Mouse (Mus musculus) ovary, postnatal 14 days (tissue): ENCODE results near the gene Nicn1.

ENCODE experiments used
- DNase-seq: peaks from one replicate; pipeline ENCODE4 v3.0.0; 2022; ENCODE audit warnings: low spot score

Gene Nicn1

DNA sequence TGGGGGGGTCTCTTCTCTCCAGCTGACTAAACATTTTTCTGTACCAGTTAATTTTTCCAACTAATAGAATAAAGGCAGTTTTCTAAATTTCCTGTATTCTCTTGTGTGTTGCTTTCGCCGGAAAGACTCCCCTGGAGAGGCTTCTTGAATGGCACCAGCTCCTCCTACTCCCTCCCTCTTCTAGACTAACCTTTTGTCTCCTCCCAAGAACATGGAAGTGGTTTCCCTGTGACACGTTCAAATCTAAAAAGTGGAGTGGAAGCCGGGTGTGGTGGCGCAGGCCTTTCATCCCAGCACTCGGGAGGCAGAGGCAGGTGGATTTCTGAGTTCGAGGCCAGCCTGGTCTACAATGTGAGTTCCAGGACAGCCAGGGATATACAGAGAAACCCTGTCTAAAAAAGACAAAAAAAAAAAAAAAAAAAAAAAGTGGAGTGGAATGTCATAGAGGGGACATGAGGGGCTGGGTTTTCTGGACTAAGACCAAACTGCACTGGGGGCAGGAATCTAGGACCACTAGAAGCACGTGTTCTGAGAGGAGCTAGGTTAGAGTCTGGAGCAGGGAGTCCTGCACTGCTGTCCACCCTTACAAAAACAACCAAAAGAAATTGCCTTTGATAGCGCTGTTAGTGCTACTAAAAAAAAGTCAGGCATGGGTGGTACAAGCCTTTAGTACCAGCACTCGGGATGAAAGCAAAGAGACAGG is 47.8 kb downstream of the Nicn1 start:
- no peak for DNase-seq

GRCm38 (mm10) chr9:108338551-108338885 is 48.3 kb downstream of the Nicn1 start:
- DNase-seq: no peak

DNA sequence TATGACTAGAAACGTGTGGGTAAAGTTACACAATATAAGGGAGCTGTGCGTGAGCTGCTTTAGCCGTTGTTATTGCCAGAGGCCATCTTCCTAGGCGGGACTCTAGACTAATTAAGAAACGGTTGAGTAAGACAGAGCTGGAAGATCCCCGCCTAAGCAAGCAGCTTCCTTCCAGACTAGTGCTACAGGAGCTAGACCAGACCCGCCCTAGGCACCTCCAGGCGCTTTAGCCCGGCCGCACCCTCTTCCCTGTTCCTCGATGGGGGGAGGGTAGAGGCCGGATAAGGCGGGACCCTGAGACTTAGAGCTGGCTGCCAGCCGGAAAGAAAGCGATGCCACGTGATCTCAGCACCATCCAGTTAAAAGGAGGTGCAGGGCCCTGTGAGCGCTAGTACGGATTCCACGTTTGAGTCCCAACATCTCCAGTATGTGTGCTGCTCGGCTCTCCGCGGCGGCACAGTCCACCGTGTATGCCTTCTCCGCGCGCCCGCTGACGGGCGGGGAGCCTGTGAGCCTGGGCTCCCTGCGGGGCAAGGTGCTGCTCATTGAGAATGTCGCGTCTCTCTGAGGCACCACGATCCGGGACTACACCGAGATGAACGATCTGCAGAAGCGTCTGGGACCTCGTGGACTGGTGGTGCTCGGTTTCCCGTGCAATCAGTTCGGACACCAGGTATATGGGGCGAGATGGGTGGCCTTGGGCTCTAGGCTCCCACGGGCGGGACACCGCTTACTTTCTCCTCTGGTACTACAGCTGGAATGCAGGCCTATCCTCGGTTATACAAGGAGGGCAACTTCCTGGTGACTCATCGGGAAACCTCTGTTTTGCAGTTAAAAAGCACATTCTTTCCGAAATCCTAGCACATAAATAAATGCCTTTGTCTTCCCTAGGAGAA is 48.9 kb downstream of the Nicn1 start, which contains the start of gene Gpx1:
Gene Gpx1, plus strand, starts transcription at position 18 of the 896 bp plus-strand sequence.
- peak; percentile 82 for DNase-seq

- DNase-seq: no peak
Observed at GRCm38 (mm10) chr9:108339886-108340257, 49.6 kb downstream of the Nicn1 start.

GRCm38 (mm10) chr9:108340258-108341138 is 50.3 kb downstream of the Nicn1 start:
- DNase-seq: no peak

GRCm38 (mm10) chr9:108341139-108341475 is 50.9 kb downstream of the Nicn1 start:
- no peak for DNase-seq

GRCm38 (mm10) chr9:108341801-108342200 is 51.6 kb downstream of the Nicn1 start:
- DNase-seq: no peak

- no peak for DNase-seq
Observed at GRCm38 (mm10) chr9:108342301-108342831, 52.1 kb downstream of the Nicn1 start.

GRCm38 (mm10) chr9:108343331-108343730 is 53.1 kb downstream of the Nicn1 start:
- DNase-seq: no peak

- DNase-seq: no peak
Observed at GRCm38 (mm10) chr9:108343835-108344234, 53.6 kb downstream of the Nicn1 start.

DNA sequence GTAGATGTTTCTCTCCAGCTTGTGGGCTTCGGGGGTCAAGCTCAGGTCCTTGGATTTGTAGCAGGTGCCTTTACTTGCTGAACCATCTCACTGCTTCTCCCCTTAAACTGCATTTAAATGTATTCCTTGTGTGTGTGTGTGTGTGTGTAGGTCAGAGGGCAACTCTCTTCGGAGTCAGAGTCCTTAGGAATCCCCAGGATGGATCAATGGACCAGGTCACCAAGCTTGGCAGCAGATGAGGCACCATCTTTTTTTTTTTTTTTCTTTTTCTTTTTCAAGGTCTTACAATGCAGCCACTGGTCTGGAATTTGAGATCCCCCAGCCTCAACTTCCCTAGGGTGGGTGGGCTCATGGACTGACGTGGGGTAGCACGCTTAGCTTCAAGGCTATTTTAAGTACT is 54.2 kb downstream of the Nicn1 start:
- DNase-seq: no peak
